Mouse (Mus musculus) central nervous system, embryonic 18 days (tissue): ENCODE data around the gene Mxra8. TPM values are rescaled to one million over a fixed set of nuclear protein-coding genes. Genes with fewer than 3 reads are reported as not detected.

Source experiments
- polyA plus RNA-seq: library from polyadenylated mRNA; depleted of rRNA; stranded (reverse); fragments of >200 nt; gene quantifications from 2 replicates; pipeline ENCODE4 v1.2.3, GENCODE M21; 2012; rRNA removed

Gene Mxra8
- polyA plus RNA-seq = 30.7 and 42.0 TPM in 2 replicates

DNA sequence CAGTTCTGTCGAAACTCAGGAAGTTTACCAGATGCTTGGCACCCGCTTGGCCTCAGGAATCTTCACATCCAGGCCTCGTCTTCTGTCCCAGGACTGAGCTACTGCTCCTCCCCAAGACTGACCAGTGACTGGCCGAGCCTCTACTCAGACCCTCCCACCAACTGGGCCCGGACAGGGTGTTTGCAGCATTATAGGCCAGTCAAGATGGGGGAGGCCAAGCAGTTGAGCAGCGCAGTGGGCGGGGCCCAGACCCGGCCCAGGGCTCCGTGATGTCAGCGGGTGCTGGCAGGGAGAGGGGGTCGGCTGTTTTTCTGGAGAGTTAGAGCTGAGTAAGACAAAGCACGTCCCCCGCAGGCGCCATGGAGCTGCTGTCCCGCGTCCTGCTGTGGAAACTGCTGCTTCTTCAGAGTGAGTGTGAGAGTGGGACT lies at the start of gene Mxra8:
Gene Mxra8 (plus strand): TSS at position 198 of the 428 bp plus-strand sequence.

GRCm38 (mm10) chr4:155790021-155790489 lies 49.4 kb upstream of the Mxra8 start, which contains the start of gene Ankrd65:
TSS of gene Ankrd65 (plus strand) at chr4:155790439.

DNA sequence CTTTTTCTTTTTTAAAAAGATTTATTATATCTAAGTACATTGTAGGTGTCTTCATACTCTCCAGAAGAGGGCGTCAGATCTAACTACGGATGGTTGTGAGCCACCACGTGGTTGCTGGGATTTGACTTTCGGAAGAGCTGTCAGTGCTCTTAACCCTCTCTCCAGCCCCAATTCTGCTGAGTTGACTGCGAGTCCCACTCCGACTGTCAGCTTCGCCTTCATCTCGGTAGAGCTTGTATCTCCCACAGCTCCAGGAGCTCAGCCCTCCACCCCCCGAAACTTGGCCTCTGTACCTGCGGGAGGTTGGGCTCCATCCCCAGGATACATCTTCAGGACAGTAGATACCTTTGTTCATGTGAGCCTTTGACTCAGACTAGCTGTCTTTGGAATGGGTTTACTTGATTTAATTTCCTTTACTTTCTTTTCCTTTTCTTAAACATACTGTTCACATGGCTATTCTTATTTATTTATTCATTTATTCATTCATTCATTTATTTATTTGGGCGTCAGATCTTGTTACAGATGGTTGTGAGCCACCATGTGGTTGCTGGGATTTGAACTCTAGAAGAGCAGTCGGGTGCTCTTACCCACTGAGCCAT lies 36.6 kb upstream of the Mxra8 start, which contains the start of gene Mrpl20:
Gene Mrpl20 (plus strand): TSS at position 138 of the 599 bp plus-strand sequence.

DNA sequence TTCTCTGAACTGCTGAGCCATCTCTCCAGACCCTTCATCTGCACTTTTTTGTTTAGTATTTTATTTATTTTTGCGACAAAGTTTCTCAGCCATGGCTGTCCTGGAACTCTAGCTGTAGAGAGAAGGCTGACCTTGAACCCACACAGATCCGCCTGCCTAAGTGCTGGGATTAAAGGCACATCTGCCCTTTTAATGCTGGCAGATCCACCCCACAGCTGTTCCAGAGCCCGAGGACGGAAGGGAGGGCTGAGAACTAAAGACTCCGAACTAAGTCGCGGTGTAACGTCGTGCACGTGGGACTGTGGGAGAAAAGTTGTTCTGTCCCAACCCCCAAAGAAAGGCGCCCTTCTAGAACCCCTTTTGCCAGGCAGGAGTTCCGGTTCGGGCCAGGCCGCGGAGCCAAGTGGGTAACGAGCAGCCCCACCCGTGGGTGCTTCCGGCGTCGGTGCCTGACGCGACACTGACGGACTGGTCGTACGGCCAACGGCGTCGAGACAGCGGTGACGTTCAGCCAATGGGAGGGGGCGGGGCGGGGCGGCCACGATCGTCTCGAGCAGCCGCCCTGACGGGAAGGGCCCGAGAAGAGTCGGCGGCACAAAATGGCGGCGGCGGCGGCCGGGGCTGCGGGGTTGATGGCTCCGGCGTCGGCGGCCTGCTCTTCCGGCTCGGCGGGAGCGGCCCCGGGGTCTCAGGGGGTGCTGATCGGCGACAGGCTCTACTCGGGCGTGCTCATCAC lies 27.4 kb upstream of the Mxra8 start, which contains the start of gene Ccnl2:
Gene Ccnl2 (plus strand): TSS at position 561 of the 736 bp plus-strand sequence.

DNA sequence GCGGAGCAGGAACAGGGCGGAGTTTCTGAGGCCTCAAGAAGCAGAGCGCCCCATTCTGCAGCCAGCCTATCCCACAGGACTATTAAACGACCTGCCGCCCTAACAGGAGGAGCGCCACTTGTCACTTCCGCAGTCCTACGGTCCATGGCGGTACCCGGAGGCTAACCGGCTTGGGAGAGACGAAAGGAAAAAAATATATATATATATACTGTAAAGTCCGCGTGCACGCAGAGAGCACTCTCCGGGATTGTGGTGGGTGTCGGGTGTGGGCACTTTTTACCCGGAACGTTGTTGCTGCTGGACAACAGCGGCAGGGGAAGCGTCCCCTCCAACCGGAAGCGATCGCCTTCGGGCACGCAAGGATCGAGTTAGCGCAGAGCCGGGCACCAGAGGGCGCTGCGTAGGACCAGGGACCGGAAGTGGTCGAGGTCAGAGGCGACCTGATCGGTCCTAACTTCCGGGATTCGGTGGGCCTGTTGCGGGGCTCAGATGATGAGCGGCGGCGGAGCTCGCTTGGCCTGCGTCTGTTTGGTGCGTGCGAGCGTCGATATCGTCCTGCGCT lies 8.2 kb upstream of the Mxra8 start, which contains the start of gene Aurkaip1:
Gene Aurkaip1 (plus strand): TSS at position 68 of the 562 bp plus-strand sequence.

DNA sequence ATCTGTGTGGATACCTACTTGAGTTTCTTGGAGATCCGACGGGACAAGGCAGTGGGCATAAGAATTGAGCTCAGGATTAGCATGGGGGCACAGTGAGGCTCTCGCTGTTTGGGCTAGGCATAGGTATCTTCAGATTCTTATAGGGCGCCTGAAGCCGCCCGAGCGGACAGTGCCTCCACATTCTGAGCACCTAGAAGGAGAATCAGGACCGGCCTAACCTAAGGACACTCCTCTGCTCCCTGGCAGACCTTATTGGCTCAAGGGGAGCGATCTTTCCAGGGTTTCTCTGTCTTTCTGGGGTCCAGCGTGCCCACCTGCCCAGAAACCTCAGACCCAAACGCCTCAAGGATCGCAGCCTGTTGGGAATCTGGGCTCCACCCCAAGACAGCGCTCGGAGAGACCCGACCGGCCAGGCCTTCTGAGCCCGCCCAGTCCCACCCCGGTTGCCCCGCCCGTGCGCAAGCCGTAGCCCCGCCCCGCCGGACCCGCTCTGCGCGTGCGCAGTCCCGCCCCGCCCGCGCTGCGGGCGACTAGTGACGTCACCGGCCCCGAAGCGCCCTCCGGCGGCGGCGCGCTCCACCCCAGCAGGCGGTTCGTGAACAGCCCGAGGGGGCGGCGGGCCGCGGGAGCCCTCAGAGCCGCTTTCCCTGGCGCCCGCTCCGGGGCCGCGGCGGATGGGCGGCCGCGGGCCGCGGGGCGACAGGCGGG lies 7.5 kb downstream of the Mxra8 start, which contains the start of gene Dvl1:
Gene Dvl1 (plus strand): TSS at position 532 of the 708 bp plus-strand sequence.

DNA sequence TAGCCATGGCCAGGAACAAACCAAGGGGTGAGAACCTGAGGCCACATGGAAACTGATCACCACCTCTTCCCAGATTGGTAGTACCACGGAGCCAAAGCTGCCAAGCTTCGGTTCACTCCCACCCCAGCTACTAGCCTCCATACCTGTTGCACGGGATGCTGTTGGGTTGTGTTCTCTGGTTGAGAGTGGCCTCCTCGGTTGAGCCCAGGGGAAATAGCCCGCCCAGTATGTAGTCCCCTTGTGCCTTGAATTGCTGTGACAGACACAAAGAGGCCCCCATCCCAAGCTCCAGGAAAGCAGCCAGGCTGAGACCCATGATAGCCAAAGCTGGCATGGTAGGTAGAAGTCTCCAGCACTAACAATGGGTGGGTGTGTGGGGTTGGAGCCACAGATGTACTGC lies 23.5 kb downstream of the Mxra8 start, which contains the start of gene Tas1r3:
Gene Tas1r3 (minus strand): TSS at position 362 of the 400 bp plus-strand sequence.

GRCm38 (mm10) chr4:155869317-155870033 lies 30.0 kb downstream of the Mxra8 start, which contains the start of the genes Cptp and Ints11:
TSS of gene Cptp (minus strand) at chr4:155869440.
TSS of gene Ints11 (plus strand) at chr4:155869546.

DNA sequence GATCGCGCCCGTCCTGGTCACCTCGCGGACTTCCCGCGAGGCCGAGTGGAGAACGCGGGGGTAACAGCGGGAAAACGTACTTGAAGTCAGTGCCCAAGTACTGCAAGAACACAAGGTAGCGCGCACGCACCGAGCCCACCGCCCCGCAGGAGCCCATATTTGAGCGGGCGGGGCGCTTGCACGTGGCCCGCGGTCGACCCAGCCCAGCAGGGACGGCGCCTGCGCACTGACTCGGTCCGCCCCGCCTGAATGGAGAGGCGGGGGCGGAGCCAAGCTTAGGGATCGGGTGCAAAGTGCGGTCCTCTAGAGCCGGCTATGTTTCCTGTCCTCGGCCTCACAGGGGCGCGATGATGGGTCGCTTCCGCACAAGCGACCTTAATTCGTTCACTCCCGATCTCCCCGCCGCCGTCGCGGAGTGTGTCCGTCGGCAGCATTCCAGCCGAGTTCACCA lies 52.1 kb downstream of the Mxra8 start, which contains the start of the genes Pusl1 and Acap3:
Gene Pusl1 (minus strand): TSS at position 231 of the 451 bp plus-strand sequence.
Gene Acap3 (plus strand): TSS at position 272 of the 451 bp plus-strand sequence.

Other genes with a start within 250 kb of the Mxra8 start
- 14.9 and 15.4 TPM in 2 replicates for gene Slc35e2, start 238.3 kb upstream of the Mxra8 start, polyA plus RNA-seq
- 41.9 and 42.1 TPM in 2 replicates for gene Cdk11b, start 214.8 kb upstream of the Mxra8 start, polyA plus RNA-seq
- gene Gm10563, start 194.3 kb upstream of the Mxra8 start, polyA plus RNA-seq = not detected in 2 replicates
- 8.0 and 10.5 TPM in 2 replicates for gene Mmp23, start 186.3 kb upstream of the Mxra8 start, polyA plus RNA-seq
- 122 and 127 TPM in 2 replicates for gene Mib2, start 170.5 kb upstream of the Mxra8 start, polyA plus RNA-seq
- gene Fndc10, start 145.3 kb upstream of the Mxra8 start, polyA plus RNA-seq = 28.7 and 30.8 TPM in 2 replicates
- 121 and 133 TPM in 2 replicates for gene Ssu72, start 134.9 kb upstream of the Mxra8 start, polyA plus RNA-seq
- gene Tmem240, start 104.9 kb upstream of the Mxra8 start, polyA plus RNA-seq = 53.0 and 58.0 TPM in 2 replicates
- 107 and 111 TPM in 2 replicates for gene Atad3a, start 78.6 kb upstream of the Mxra8 start, polyA plus RNA-seq
- 28.3 and 29.3 TPM in 2 replicates for gene Vwa1, start 65.0 kb upstream of the Mxra8 start, polyA plus RNA-seq
- 1.6 and 1.7 TPM in 2 replicates for gene Tmem88b, start 53.8 kb upstream of the Mxra8 start, polyA plus RNA-seq
- not detected in 2 replicates for gene Ankrd65, start 49.2 kb upstream of the Mxra8 start, polyA plus RNA-seq
- gene Mrpl20, start 36.8 kb upstream of the Mxra8 start, polyA plus RNA-seq = 131 and 143 TPM in 2 replicates
- 187 and 201 TPM in 2 replicates for gene Ccnl2, start 27.2 kb upstream of the Mxra8 start, polyA plus RNA-seq
- 96.7 and 108 TPM in 2 replicates for gene Aurkaip1, start 8.4 kb upstream of the Mxra8 start, polyA plus RNA-seq
- 159 and 160 TPM in 2 replicates for gene Dvl1, start 7.7 kb downstream of the Mxra8 start, polyA plus RNA-seq
- 0.44 and 0.55 TPM in 2 replicates for gene Tas1r3, start 23.7 kb downstream of the Mxra8 start, polyA plus RNA-seq
- gene Cptp, start 29.8 kb downstream of the Mxra8 start, polyA plus RNA-seq = 21.7 and 24.1 TPM in 2 replicates
- 67.9 and 73.7 TPM in 2 replicates for gene Ints11, start 29.9 kb downstream of the Mxra8 start, polyA plus RNA-seq
- gene Pusl1, start 52.1 kb downstream of the Mxra8 start, polyA plus RNA-seq = 92.1 and 92.2 TPM in 2 replicates
- 112 and 119 TPM in 2 replicates for gene Acap3, start 52.1 kb downstream of the Mxra8 start, polyA plus RNA-seq
- 113 and 114 TPM in 2 replicates for gene Ube2j2, start 104.2 kb downstream of the Mxra8 start, polyA plus RNA-seq
- gene C1qtnf12, start 122.6 kb downstream of the Mxra8 start, polyA plus RNA-seq = 7.5 and 10.5 TPM in 2 replicates
- 21.2 and 21.6 TPM in 2 replicates for gene B3galt6, start 153.0 kb downstream of the Mxra8 start, polyA plus RNA-seq
- 45.4 and 46.3 TPM in 2 replicates for gene Sdf4, start 153.2 kb downstream of the Mxra8 start, polyA plus RNA-seq
- 2.2 and 2.8 TPM in 2 replicates for gene Tnfrsf4, start 174.2 kb downstream of the Mxra8 start, polyA plus RNA-seq
- gene Tnfrsf18, start 186.5 kb downstream of the Mxra8 start, polyA plus RNA-seq = 0.09 and 0.19 TPM in 2 replicates
- gene Ttll10, start 219.7 kb downstream of the Mxra8 start, polyA plus RNA-seq = 0.07 and 0.16 TPM in 2 replicates